Mouse (Mus musculus) hindbrain, embryonic 12.5 days (tissue): ENCODE results near the gene Dcun1d2. TPM values are rescaled to one million over a fixed set of nuclear protein-coding genes. Genes with fewer than 3 reads are reported as not detected.

Experiments
- ATAC-seq: fragments of 200-750 bp; cut with Nextera tagmentation; 2 replicates; pipeline ENCODE4 v1.8.0; 2017; ENCODE audit warnings: moderate TSS enrichment; ENCODE audit not compliant: low FRiP score
- H3K27ac ChIP-seq: fragments of 300-500 bp; sonication (generic); 2 replicates; pipeline ENCODE4 v1.5.1; 2016; ENCODE audit warnings: mild to moderate bottlenecking
- H3K27me3 ChIP-seq: fragments of 300-500 bp; sonication (generic); 2 replicates; pipeline ENCODE4 v1.6.1; 2016; ENCODE audit warnings: mild to moderate bottlenecking
- H3K36me3 ChIP-seq: fragments of 300-500 bp; sonication (generic); 2 replicates; pipeline ENCODE4 v1.6.1; 2016; ENCODE audit warnings: mild to moderate bottlenecking
- H3K4me1 ChIP-seq: fragments of 300-500 bp; sonication (generic); 2 replicates; pipeline ENCODE4 v1.6.1; 2016
- H3K4me2 ChIP-seq: fragments of 300-500 bp; sonication (generic); replicated peaks from 2 replicates; pipeline ENCODE4 v1.6.1; 2016; ENCODE audit warnings: mild to moderate bottlenecking
- H3K4me3 ChIP-seq: fragments of 300-500 bp; sonication (generic); 2 replicates; pipeline ENCODE4 v1.5.1; 2016; ENCODE audit warnings: mild to moderate bottlenecking
- H3K9ac ChIP-seq: fragments of 300-500 bp; sonication (generic); 2 replicates; pipeline ENCODE4 v1.6.1; 2016; ENCODE audit warnings: mild to moderate bottlenecking, moderate library complexity
- H3K9me3 ChIP-seq: fragments of 300-500 bp; sonication (generic); replicated peaks from 2 replicates; pipeline ENCODE4 v1.6.1; 2016; ENCODE audit warnings: mild to moderate bottlenecking
- WGBS: fragments of 180-500 bp; shearing (Covaris S2); methylation state at CpG from one replicate; pipeline ENCODE4 v1.1.7; 2016; 5-methylcytosine and 5-hydroxymethylcytosine counted together
- polyA plus RNA-seq: library from polyadenylated mRNA; unstranded; fragments of >200 nt; fragmentation: Nextera tagmentation; extraction: Ambion mirVana; gene quantifications from 2 replicates; pipeline ENCODE4 v1.2.1, GENCODE M21; 2016

Gene Dcun1d2
- polyA plus RNA-seq, 1 experiment from 2014 or later, result 30.6 TPM

- no peak overlapping the region for H3K27ac ChIP-seq
- H3K4me2 ChIP-seq, result no peak overlapping the region
- no peak overlapping the region for H3K4me3 ChIP-seq
- 98% methylated on average over 8 of the region's 8 CpGs for WGBS
- ATAC-seq, result no peak
- peaks cover 83% of the 10 kb centered on the region for H3K36me3 ChIP-seq
- H3K4me1 ChIP-seq, result no peaks in the 10 kb centered on the region
- H3K9ac ChIP-seq, result no peak overlapping the region
- no peaks in the 10 kb centered on the region for H3K9me3 ChIP-seq
- no peaks in the 10 kb centered on the region for H3K27me3 ChIP-seq
These were observed 11.6 kb upstream of the Dcun1d2 start for GRCm38 (mm10) chr8:13299571-13299970.

DNA sequence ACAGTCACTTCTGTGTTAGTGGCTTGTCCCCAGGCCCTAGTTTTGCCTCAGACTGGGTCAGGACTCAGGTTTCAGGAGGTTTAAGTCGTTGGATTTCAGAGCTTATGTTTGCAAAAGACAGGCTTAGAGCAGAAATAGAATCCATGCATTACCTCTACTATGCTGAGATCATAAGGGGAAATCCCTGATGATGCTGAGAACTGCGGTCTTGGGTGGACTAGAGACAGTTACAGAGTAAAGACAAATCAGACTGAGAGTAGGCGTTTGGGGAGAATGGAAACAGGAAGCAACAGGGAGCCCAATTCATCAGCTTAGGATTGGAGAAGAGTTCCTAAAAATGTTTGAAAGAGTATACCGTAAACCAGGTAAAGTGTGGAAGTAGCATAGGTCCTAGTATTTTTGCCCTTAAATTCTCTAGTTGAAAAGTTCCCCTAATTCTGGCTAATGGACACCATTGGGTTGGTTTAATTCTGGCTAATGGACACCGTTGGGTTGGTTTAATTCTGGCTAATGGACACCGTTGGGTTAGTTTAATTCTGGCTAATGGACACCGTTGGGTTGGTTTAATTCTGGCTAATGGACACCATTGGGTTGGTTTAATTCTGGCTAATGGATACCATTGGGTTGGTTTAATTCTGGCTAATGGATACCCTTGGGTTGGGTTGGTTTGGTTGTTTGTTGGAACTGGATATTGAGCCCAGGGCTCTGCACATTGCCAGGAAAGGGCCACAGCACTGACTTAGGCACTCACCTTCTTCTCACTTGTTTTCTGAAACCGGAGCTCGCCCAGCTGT is 5.9 kb upstream of the Dcun1d2 start:
- no peaks in the 10 kb centered on the region for H3K9me3 ChIP-seq
- no peak overlapping the region for H3K4me3 ChIP-seq
- no peak overlapping the region for H3K9ac ChIP-seq
- H3K27me3 ChIP-seq, result no peaks in the 10 kb centered on the region
- ATAC-seq, result no peak
- no peak overlapping the region for H3K27ac ChIP-seq
- H3K36me3 ChIP-seq, result peaks cover 63% of the 10 kb centered on the region
- H3K4me1 ChIP-seq, result peaks cover 10% of the 10 kb centered on the region
- no peak overlapping the region for H3K4me2 ChIP-seq
- WGBS, result 94% methylated on average over 9 of the region's 9 CpGs

DNA sequence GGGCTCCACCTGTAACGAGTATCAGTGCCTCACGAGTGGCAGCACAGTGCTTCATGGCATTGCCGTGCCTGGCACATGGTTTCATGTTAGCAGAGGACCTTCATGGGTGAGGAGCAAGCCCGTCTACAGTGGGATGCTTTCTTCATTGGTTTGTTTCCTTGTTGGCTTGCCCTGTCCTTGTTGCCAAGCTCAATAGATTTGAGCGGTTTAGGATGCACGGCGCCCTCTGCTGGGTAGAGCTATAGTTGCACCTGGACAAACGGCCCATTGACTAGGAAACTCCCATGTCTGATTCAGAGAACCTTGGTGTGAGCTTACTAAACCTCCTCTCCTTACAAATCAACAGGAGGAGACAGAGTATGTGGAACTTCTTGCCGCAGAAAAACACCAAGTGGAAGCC is 4.4 kb upstream of the Dcun1d2 start:
- no peaks in the 10 kb centered on the region for H3K9me3 ChIP-seq
- no peak overlapping the region for H3K27ac ChIP-seq
- H3K36me3 ChIP-seq, result peaks cover 53% of the 10 kb centered on the region
- no peak overlapping the region for H3K9ac ChIP-seq
- 27% methylated on average over 9 of the region's 9 CpGs for WGBS
- H3K4me1 ChIP-seq, result peaks cover 14% of the 10 kb centered on the region
- no peak overlapping the region for H3K4me2 ChIP-seq
- no peak for ATAC-seq
- no peaks in the 10 kb centered on the region for H3K27me3 ChIP-seq
- H3K4me3 ChIP-seq, result no peak overlapping the region

GRCm38 (mm10) chr8:13288646-13289045 is 715 bp upstream of the Dcun1d2 start:
- Histone ChIP-seq H3K27ac (no peak overlapping the region), H3K4me1 (peaks cover 23% of the 10 kb centered on the region), H3K4me2 (peak overlapping the region; percentile 91), H3K27me3 (no peaks in the 10 kb centered on the region), H3K36me3 (peaks cover 17% of the 10 kb centered on the region), H3K9me3 (no peaks in the 10 kb centered on the region), H3K4me3 (peak overlapping the region; percentile 86), H3K9ac (peak overlapping the region; percentile 84)
- no peak for ATAC-seq
- WGBS, result 2% methylated on average over 6 of the region's 6 CpGs

- H3K4me2 ChIP-seq, result peak overlapping the region; percentile 91
- WGBS, result under 1% methylated on average over 32 of the region's 34 CpGs
- H3K27ac ChIP-seq, result peak overlapping the region; percentile 89
- H3K4me1 ChIP-seq, result peaks cover 23% of the 10 kb centered on the region
- peak overlapping the region; percentile 86 for H3K4me3 ChIP-seq
- no peaks in the 10 kb centered on the region for H3K27me3 ChIP-seq
- H3K36me3 ChIP-seq, result peaks cover 7% of the 10 kb centered on the region; the same call in 1 of the 2 replicates
- H3K9me3 ChIP-seq, result no peaks in the 10 kb centered on the region
- ATAC-seq, result no peak
- H3K9ac ChIP-seq, result peak overlapping the region; percentile 84
These were observed 633 bp downstream of the Dcun1d2 start for GRCm38 (mm10) chr8:13287304-13287691.

- H3K27ac ChIP-seq, result no peak overlapping the region
- 77% methylated on average over 1 of the region's 1 CpGs for WGBS
- H3K27me3 ChIP-seq, result no peaks in the 10 kb centered on the region
- peaks cover 9% of the 10 kb centered on the region for H3K4me1 ChIP-seq
- H3K9me3 ChIP-seq, result no peaks in the 10 kb centered on the region
- no peaks in the 10 kb centered on the region; the same call in 1 of the 2 replicates for H3K36me3 ChIP-seq
- no peak overlapping the region for H3K9ac ChIP-seq
- ATAC-seq, result no peak
- no peak overlapping the region for H3K4me3 ChIP-seq
- no peak overlapping the region for H3K4me2 ChIP-seq
These were observed 4.7 kb downstream of the Dcun1d2 start for GRCm38 (mm10) chr8:13283200-13283599.

DNA sequence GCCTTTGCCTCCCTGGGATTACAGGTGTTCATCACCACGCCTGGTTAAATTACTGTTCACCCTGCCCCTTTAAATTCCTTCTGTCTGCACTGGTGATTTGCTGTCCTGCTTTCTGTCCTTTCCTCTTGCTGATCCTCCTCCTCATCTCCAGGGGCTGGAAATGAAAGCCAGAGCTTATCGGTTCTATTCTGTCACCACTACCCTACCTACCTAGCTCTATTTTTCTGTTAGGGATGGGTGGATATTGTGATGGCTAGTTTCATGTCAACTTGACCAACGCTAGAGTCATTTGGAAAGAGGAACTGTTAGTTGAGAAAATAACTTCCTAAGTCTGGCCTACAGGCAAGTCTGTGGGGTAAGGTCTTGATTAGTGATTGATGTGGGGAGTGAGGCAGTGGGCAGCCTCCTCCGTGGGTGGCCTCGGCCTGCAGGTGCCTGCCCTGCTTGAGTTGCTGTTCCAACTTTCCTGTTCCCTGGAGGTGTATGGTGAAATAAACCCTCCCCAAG is 10.9 kb downstream of the Dcun1d2 start:
- Histone ChIP-seq H3K27ac (no peak overlapping the region), H3K4me1 (no peaks in the 10 kb centered on the region), H3K9me3 (no peaks in the 10 kb centered on the region), H3K9ac (no peak overlapping the region), H3K27me3 (no peaks in the 10 kb centered on the region), H3K4me2 (no peak overlapping the region), H3K36me3 (peaks cover 25% of the 10 kb centered on the region), H3K4me3 (no peak overlapping the region)
- WGBS, result 81% methylated on average over 5 of the region's 5 CpGs
- ATAC-seq, result no peak

DNA sequence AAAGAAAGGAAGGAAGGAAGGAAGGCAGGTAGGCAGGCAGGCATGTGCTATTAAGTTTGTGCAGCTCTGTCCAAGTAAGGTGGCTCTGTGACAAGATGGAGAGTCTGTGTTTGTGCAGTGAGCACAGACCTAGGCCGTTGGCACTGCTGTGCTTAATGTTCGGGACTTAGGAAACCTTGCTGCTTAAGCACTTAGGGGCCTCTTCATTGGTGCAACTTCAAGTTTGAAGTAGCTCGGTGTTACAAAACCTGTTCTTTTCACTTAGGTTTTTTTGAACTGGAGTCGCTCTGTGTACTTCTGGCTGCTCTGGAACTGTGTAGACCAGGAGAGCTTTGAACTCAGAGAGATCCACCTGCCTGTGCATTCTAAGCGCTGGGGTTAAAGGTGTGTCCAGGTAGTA is 15.1 kb downstream of the Dcun1d2 start:
- H3K4me1 ChIP-seq, result no peaks in the 10 kb centered on the region
- 88% methylated on average over 5 of the region's 5 CpGs for WGBS
- peaks cover 56% of the 10 kb centered on the region for H3K36me3 ChIP-seq
- no peak overlapping the region for H3K9ac ChIP-seq
- no peaks in the 10 kb centered on the region for H3K9me3 ChIP-seq
- no peak overlapping the region for H3K4me2 ChIP-seq
- ATAC-seq, result no peak
- no peak overlapping the region for H3K27ac ChIP-seq
- no peaks in the 10 kb centered on the region for H3K27me3 ChIP-seq
- no peak overlapping the region for H3K4me3 ChIP-seq

DNA sequence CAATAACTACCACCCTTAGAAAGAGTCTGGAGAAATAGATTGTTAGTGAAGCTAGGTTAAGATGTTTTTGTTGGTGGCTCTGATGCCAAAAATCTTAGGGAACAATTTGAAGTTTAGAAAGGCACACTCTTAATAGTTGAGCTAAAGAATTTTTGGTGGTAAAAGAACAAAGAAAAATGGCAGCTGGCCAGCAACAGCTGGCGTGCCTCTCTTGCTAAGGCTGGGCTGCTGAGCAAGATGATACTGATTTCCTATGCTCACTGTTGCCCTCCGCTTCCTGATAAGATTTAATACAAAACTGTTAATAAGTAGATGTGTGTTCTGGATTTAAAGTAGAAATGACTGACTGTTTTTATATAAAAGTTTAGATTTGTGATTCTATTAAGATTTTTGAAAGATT is 20.4 kb downstream of the Dcun1d2 start:
- Histone ChIP-seq H3K4me1 (no peaks in the 10 kb centered on the region), H3K9me3 (no peaks in the 10 kb centered on the region), H3K9ac (no peak overlapping the region), H3K27ac (no peak overlapping the region), H3K27me3 (no peaks in the 10 kb centered on the region), H3K4me2 (no peak overlapping the region), H3K36me3 (peaks cover 44% of the 10 kb centered on the region), H3K4me3 (no peak overlapping the region)
- no peak for ATAC-seq
- WGBS, result 86% methylated on average over 2 of the region's 2 CpGs

GRCm38 (mm10) chr8:13263376-13263775 is 24.6 kb downstream of the Dcun1d2 start:
- H3K27me3 ChIP-seq, result no peaks in the 10 kb centered on the region
- 72% methylated on average over 3 of the region's 3 CpGs for WGBS
- no peak overlapping the region for H3K4me2 ChIP-seq
- H3K4me1 ChIP-seq, result no peaks in the 10 kb centered on the region
- no peak overlapping the region for H3K27ac ChIP-seq
- peaks cover 33% of the 10 kb centered on the region for H3K36me3 ChIP-seq
- no peak overlapping the region for H3K4me3 ChIP-seq
- H3K9ac ChIP-seq, result no peak overlapping the region
- no peaks in the 10 kb centered on the region for H3K9me3 ChIP-seq
- ATAC-seq, result no peak

GRCm38 (mm10) chr8:13254019-13254418 is 33.9 kb downstream of the Dcun1d2 start, which contains the start of gene Adprhl1:
Adprhl1 (minus strand) TSS chr8:13254162.
- ATAC-seq, result peak; percentile 54
- H3K4me1 ChIP-seq, result no peaks in the 10 kb centered on the region

DNA sequence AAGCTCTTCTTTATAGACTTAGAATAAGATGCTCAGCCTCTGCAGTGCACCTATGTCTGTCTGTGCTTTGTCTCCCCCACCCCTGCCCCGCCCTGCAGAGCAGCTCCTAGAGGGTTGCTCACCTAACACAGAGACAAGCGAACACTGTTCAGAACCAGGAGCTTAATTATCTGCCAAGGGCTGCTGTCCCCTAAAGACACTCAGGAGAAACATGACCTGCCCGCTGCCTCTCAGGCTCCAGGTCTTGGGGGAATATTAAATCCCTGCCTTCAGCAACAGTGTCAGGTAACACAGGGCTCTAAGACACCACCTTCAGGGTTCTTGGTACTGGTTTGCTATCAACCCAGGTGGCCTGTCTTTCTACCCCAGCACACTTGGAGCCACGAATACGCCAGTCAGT is 34.5 kb downstream of the Dcun1d2 start:
- no peak overlapping the region for H3K27ac ChIP-seq
- H3K4me2 ChIP-seq, result no peak overlapping the region
- H3K9me3 ChIP-seq, result no peaks in the 10 kb centered on the region
- H3K4me1 ChIP-seq, result no peaks in the 10 kb centered on the region
- H3K4me3 ChIP-seq, result no peak overlapping the region
- WGBS, result 79% methylated on average over 5 of the region's 5 CpGs
- no peak overlapping the region for H3K9ac ChIP-seq
- ATAC-seq, result no peak
- H3K36me3 ChIP-seq, result peaks cover 29% of the 10 kb centered on the region
- no peaks in the 10 kb centered on the region; the same call in 1 of the 2 replicates for H3K27me3 ChIP-seq

More at GRCm38 (mm10) chr8:13254019-13254418, 33.9 kb downstream of the Dcun1d2 start, which contains the start of gene Adprhl1:
- Histone ChIP-seq H3K4me3 (no peak within 1 kb of the TSS), H3K4me2 (no peak within 1 kb of the TSS), H3K9me3 (no peaks in the 10 kb centered on the region), H3K9ac (no peak within 1 kb of the TSS), H3K36me3 (peaks cover 34% of the 10 kb centered on the region), H3K27me3 (no peaks in the 10 kb centered on the region; the same call in 1 of the 2 replicates), H3K27ac (no peak within 1 kb of the TSS)
- WGBS, result 44% methylated on average over 8 of the region's 8 CpGs

DNA sequence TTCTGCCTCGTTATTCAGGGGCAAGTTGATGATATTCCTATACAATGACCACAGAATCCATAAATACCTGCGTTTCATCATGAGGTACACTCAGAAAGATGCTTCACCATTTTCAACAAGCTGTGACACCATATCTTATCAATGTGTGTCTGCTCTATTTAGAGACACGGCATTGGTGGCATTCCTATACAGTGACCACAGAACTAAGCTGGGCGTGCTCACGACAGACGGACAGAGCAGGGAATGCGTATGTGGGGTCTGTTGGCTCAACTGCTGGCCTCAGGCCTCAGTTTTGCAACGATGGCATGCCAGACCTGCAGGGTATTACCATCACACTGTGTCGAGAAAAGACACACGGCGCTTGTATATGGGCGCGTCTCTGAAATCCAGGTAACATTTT is 35.1 kb downstream of the Dcun1d2 start:
- H3K4me3 ChIP-seq, result no peak overlapping the region
- no peak overlapping the region for H3K4me2 ChIP-seq
- no peak overlapping the region for H3K9ac ChIP-seq
- WGBS, result 91% methylated on average over 13 of the region's 13 CpGs
- no peaks in the 10 kb centered on the region; the same call in none of the 2 replicates for H3K27me3 ChIP-seq
- no peaks in the 10 kb centered on the region for H3K4me1 ChIP-seq
- H3K9me3 ChIP-seq, result no peaks in the 10 kb centered on the region
- H3K27ac ChIP-seq, result no peak overlapping the region
- peaks cover 23% of the 10 kb centered on the region for H3K36me3 ChIP-seq
- no peak for ATAC-seq
